Mouse (Mus musculus) embryo, embryonic 11.5 days (tissue): ENCODE results near the gene Gm42715.
A peak's percentile ranks its signal among the peaks of the same experiment; 100 is the strongest.
"Not testable (repeated sequence)": the region's sequence is repeated elsewhere in the genome, so short reads cannot be mapped to it uniquely, and the experiment has no call there.

ENCODE experiments used
- DNase-seq: peaks from one replicate; pipeline ENCODE4 v3.0.0-alpha.2; 2012; ENCODE audit warnings: low read depth, low spot score

The Gm42715 gene

GRCm38 (mm10) chr7:127497382-127497781, 22.0 kb upstream of the Gm42715 start:
- no peak for DNase-seq

- no peak for DNase-seq
These were observed 21.0 kb upstream of the Gm42715 start for GRCm38 (mm10) chr7:127498407-127498806.

- no peak for DNase-seq
These were observed 11.1 kb upstream of the Gm42715 start for GRCm38 (mm10) chr7:127508291-127508690.

- not testable (repeated sequence) for DNase-seq
These were observed 9.6 kb upstream of the Gm42715 start for GRCm38 (mm10) chr7:127509830-127510229.

- peak; percentile 11 for DNase-seq
These were observed 8.1 kb upstream of the Gm42715 start for GRCm38 (mm10) chr7:127511241-127511640.

- DNase-seq = peak; percentile 95
These were observed 7.6 kb upstream of the Gm42715 start, which contains the start of gene Srcap for GRCm38 (mm10) chr7:127511808-127512230. Gene Srcap, plus strand, starts transcription at chr7:127511983.

- DNase-seq = peak; percentile 92
These were observed 7.0 kb upstream of the Gm42715 start for GRCm38 (mm10) chr7:127512231-127513015.

GRCm38 (mm10) chr7:127513016-127513390, 6.4 kb upstream of the Gm42715 start:
- no peak for DNase-seq

GRCm38 (mm10) chr7:127513781-127514180, 5.6 kb upstream of the Gm42715 start:
- no peak for DNase-seq

- no peak for DNase-seq
These were observed 3.5 kb upstream of the Gm42715 start for GRCm38 (mm10) chr7:127515846-127516245.

GRCm38 (mm10) chr7:127516344-127516743, 3.0 kb upstream of the Gm42715 start:
- no peak for DNase-seq

- no peak for DNase-seq
These were observed 22.3 kb downstream of the Gm42715 start for GRCm38 (mm10) chr7:127541671-127542070.

- DNase-seq = no peak
These were observed 29.9 kb downstream of the Gm42715 start for GRCm38 (mm10) chr7:127549116-127549835.

- DNase-seq = no peak
These were observed 32.2 kb downstream of the Gm42715 start for GRCm38 (mm10) chr7:127551558-127551957.

GRCm38 (mm10) chr7:127560580-127560979, 41.2 kb downstream of the Gm42715 start:
- DNase-seq = no peak

GRCm38 (mm10) chr7:127561340-127561858, 42.0 kb downstream of the Gm42715 start, which contains the start of gene Tmem265:
Gene Tmem265, plus strand, starts transcription at chr7:127561390.
- no peak for DNase-seq

GRCm38 (mm10) chr7:127564381-127565150, 45.2 kb downstream of the Gm42715 start:
- DNase-seq = no peak

- peak; percentile 90 for DNase-seq
These were observed 53.6 kb downstream of the Gm42715 start, which contains the start of gene Phkg2 for GRCm38 (mm10) chr7:127572895-127573471. Gene Phkg2, plus strand, starts transcription at chr7:127573340.

- DNase-seq = no peak
These were observed 54.2 kb downstream of the Gm42715 start for GRCm38 (mm10) chr7:127573503-127574008.

GRCm38 (mm10) chr7:127574115-127574514, 54.7 kb downstream of the Gm42715 start:
- no peak for DNase-seq

GRCm38 (mm10) chr7:127583260-127583659, 63.9 kb downstream of the Gm42715 start:
- DNase-seq = no peak
